Mouse (Mus musculus) kidney, adult 2 months (tissue): ENCODE results near the gene Omp. TPM values are rescaled to one million over a fixed set of nuclear protein-coding genes. Genes with fewer than 3 reads are reported as not detected.

Experiments
- DNase-seq: peaks from one replicate; pipeline ENCODE4 v3.0.0; 2021
- H3K27ac ChIP-seq: fragments of 200-500 bp; 2 replicates; pipeline ENCODE4 v1.5.1; 2012; ENCODE audit warnings: low read depth, low read length, control low read depth, inconsistent platforms; ENCODE audit not compliant: insufficient read depth
- H3K27me3 ChIP-seq: fragments of 200-500 bp; replicated peaks from 2 replicates; pipeline ENCODE4 v1.6.1; 2012; ENCODE audit warnings: mild to moderate bottlenecking, moderate library complexity, low read length, inconsistent platforms; ENCODE audit not compliant: control insufficient read depth, insufficient read depth
- H3K36me3 ChIP-seq: fragments of 200-500 bp; 2 replicates; pipeline ENCODE4 v1.6.1; 2012; ENCODE audit warnings: mild to moderate bottlenecking, moderate library complexity, low read length, inconsistent platforms; ENCODE audit not compliant: control insufficient read depth, insufficient read depth
- H3K4me1 ChIP-seq: fragments of 200-500 bp; 2 replicates; pipeline ENCODE4 v1.6.1; 2011; ENCODE audit warnings: low read length; ENCODE audit not compliant: control insufficient read depth, insufficient read depth
- H3K4me3 ChIP-seq: fragments of 200-500 bp; 2 replicates; pipeline ENCODE4 v1.5.1; 2011; ENCODE audit warnings: mild to moderate bottlenecking, low read depth, low read length, control low read depth; ENCODE audit not compliant: insufficient read depth
- CTCF ChIP-seq: fragments of 200-500 bp; conservative IDR thresholded peaks from 2 replicates; pipeline ENCODE4 v1.5.1; 2011; ENCODE audit warnings: low read depth, mild to moderate bottlenecking, control low read depth, low read length, moderate library complexity, mixed read lengths; ENCODE audit not compliant: insufficient read depth, insufficient read length
- POLR2A ChIP-seq: fragments of 200-500 bp; IDR thresholded peaks from one replicate; pipeline ENCODE4 v1.6.1; 2011; ENCODE audit warnings: low read depth, low read length, control low read depth
- WGBS: fragments of 180-500 bp; shearing (Covaris S2); methylation state at CpG from one replicate; pipeline ENCODE4 v1.1.7; 2018; 5-methylcytosine and 5-hydroxymethylcytosine counted together
- polyA plus RNA-seq: library from polyadenylated mRNA; depleted of rRNA; stranded (reverse); fragments of >200 nt; gene quantifications from 2 replicates; pipeline ENCODE4 v1.2.3, GENCODE M21; 2012

Omp gene
- polyA plus RNA-seq, 1 experiment = 1.3 TPM

DNA sequence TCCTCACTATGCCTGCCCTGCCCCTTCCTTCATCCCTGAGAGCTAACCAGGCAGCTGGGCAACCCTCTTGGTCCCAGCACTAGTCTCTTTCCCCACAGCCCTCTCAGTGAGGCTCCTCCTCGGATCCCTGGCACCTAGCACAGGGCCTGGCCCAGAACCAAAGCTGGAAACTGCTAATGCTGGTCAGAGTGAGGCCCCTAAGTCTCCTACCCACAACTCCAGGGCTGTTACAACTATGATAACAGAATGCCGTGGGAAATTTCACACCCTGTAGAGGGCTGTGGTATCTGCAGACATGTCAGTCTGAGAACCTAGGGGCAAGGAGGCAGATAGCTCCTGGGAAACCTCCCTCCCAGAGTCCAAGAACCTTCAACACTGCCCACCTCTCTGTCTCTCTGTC lies 4.7 kb downstream of the Omp start:
- TF ChIP-seq POLR2A = no peak
- TF ChIP-seq CTCF = no peak
- Histone ChIP-seq H3K27ac (no peak overlapping the region), H3K36me3 (no peaks in the 10 kb centered on the region), H3K4me1 (peaks cover 7% of the 10 kb centered on the region), H3K4me3 (no peak overlapping the region), H3K27me3 (no peaks in the 10 kb centered on the region)
- DNase-seq = no peak
- WGBS = 52% methylated on average over 2 of the region's 2 CpGs

DNA sequence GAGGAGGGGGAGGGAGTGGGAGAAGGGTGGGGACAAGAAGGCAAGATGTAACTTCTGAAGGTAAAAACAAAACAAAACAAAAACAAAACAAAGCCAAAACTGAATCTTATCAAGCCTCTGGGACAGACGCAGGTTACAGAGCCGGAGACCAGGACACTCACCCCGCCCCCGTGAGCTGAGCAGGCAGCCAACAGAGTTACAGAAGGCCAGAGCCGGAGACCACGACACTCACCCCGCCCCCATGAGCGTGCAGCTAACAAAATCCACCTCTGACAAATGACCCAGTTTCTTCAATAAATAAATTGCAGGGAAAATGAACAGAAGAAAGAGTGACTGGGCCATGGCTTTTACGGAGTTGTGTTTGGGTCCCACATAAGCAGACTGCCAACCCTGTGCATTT lies 6.1 kb downstream of the Omp start:
- H3K4me3 ChIP-seq = no peak overlapping the region
- no peaks in the 10 kb centered on the region for H3K27me3 ChIP-seq
- no peak for TF ChIP-seq POLR2A
- TF ChIP-seq CTCF = no peak
- H3K4me1 ChIP-seq = peaks cover 7% of the 10 kb centered on the region
- no peak for DNase-seq
- 54% methylated on average over 9 of the region's 9 CpGs for WGBS
- no peak overlapping the region for H3K27ac ChIP-seq
- H3K36me3 ChIP-seq = no peaks in the 10 kb centered on the region

DNA sequence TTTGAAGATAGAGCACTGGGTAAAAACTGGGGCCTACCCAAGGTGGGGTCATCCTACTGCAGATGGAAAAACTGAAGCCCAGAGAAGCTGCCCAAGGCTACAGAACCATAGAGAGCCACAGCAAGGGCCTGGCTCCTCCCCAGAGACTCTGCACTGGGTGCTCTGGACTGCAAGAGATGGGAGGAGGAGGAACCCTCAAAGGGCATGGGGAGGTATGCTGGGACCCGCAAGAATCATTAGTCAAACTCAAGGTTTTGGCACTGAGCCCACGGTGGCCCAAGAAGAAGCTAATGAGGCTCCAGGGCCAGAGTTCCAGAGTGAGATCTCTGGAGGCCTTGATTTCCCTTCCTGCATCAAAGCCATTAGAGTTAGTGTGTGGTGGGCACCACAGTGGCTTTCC lies 7.3 kb downstream of the Omp start:
- TF ChIP-seq POLR2A = no peak
- TF ChIP-seq CTCF = no peak
- H3K27ac ChIP-seq = no peak overlapping the region
- H3K27me3 ChIP-seq = no peaks in the 10 kb centered on the region
- no peaks in the 10 kb centered on the region for H3K36me3 ChIP-seq
- H3K4me1 ChIP-seq = peaks cover 7% of the 10 kb centered on the region
- 37% methylated on average over 2 of the region's 2 CpGs for WGBS
- no peak for DNase-seq
- no peak overlapping the region for H3K4me3 ChIP-seq

DNA sequence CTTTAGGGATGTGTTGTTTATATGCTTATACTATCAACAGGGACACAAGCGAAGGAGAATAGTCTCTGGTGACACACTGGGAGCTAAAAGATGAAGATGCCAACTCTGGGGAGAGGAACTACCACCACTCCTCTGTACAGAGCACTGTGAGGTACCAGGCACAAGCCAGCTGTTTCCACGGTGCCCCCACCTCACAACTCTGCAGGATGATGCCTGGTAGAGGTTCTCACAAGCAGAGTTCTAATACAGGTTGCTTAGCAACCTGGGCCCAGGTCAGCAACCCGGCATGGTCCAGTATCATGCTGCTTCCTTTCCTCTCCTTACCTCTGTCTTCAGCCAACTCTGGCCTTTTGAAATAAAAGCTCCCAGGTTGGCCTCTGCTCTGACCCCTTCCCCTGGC lies 7.7 kb downstream of the Omp start:
- Histone ChIP-seq H3K27me3 (no peaks in the 10 kb centered on the region), H3K36me3 (no peaks in the 10 kb centered on the region), H3K27ac (no peak overlapping the region), H3K4me3 (no peak overlapping the region), H3K4me1 (peaks cover 7% of the 10 kb centered on the region)
- TF ChIP-seq CTCF (no peak), POLR2A (no peak)
- DNase-seq = no peak
- 63% methylated on average over 3 of the region's 3 CpGs for WGBS

DNA sequence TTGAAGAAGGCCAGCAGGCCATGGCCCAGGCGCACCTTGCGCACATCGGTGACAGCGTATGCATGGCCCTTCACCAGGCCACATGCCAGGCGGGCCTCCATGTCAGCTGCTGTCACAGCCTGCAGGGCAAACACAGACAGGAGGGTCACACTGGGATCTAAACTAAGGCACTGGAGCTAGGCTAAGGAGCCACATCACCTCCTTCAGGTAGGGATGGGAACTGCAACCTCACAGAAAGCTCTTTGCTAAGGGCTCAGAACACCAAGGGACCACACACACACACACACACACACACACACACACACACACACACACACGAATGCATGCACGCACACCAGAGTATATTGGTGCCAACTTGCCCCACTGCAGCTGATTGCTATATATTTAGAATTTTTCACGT lies 13.6 kb downstream of the Omp start:
- 96% methylated on average over 8 of the region's 8 CpGs for whole genome bisulfite sequencing
- no peaks in the 10 kb centered on the region for H3K4me1 ChIP-seq
- no peak overlapping the region for H3K4me3 ChIP-seq
- H3K27me3 ChIP-seq = no peaks in the 10 kb centered on the region
- H3K36me3 ChIP-seq = no peaks in the 10 kb centered on the region
- no peak overlapping the region for H3K27ac ChIP-seq
- no peak for DNase-seq
- peak; percentile 31 for TF ChIP-seq CTCF
- TF ChIP-seq POLR2A = no peak

DNA sequence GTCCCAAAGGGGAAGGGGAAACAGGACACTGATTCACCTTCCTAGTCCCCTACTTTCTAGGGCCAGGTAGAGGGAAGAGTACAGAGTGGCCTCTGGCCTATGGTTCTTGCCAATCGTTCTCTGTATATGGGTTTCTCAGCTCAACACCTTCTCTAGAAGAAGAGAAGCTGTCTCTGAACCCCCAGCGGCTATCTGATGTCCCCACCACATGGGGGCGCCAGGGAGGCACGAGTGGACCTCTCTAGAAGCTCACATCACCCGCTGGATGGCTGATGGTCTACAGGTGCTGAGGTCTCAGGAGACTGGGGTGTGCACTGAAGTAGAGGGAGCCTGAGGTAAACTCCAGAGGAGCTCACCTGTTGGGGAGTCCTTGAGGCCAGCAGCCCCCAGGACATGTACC lies 19.8 kb downstream of the Omp start:
- Histone ChIP-seq H3K27ac (no peak overlapping the region), H3K4me3 (no peak overlapping the region), H3K4me1 (no peaks in the 10 kb centered on the region), H3K27me3 (no peaks in the 10 kb centered on the region), H3K36me3 (no peaks in the 10 kb centered on the region)
- peak; percentile 50 for DNase-seq
- TF ChIP-seq CTCF = peak; percentile 64
- TF ChIP-seq POLR2A = no peak
- WGBS = 38% methylated on average over 5 of the region's 5 CpGs

DNA sequence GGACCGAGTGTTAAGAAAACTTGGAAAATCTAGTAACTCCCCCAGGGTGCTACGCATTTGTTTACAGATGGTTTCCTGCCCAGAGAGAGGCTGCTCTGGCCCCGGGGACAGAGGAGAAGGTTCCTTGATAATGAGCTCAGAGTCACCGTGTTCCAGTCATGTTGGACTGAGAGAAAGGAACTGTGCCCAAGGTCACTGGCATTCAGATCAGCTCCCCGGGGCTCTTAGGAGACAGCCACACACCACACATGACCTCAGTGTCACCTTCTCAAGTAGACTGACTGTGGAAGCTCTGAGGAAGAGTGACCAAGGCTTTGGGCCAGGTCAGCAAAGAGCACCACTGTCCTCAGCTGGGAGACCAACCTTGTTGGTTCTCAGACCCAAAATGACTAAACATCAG lies 20.6 kb downstream of the Omp start:
- no peak for DNase-seq
- no peak overlapping the region for H3K4me3 ChIP-seq
- H3K4me1 ChIP-seq = no peaks in the 10 kb centered on the region
- no peaks in the 10 kb centered on the region for H3K36me3 ChIP-seq
- H3K27ac ChIP-seq = no peak overlapping the region
- no peaks in the 10 kb centered on the region for H3K27me3 ChIP-seq
- TF ChIP-seq POLR2A = no peak
- WGBS = 36% methylated on average over 5 of the region's 5 CpGs

DNA sequence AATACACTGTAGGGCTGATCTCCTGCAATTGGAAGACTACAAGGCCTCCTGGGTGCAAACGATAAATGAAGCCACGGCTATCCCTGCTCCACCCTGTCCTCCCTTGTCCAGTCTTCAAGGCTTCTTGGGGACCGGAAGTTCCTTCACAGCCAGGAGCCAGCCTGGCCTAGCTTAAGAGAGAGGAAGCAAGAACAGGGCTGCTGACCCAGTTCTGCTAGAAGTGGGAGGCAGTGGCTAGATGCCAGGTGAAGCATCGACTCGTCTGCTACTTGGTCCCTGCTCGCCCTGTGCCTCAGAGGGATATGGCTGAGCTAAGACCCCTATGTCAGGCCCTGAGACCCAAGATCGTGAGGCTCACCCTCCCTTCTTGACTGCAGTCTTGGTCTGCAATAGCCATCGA lies 23.6 kb downstream of the Omp start:
- TF ChIP-seq POLR2A (no peak), CTCF (no peak)
- Histone ChIP-seq H3K27me3 (no peaks in the 10 kb centered on the region), H3K27ac (no peak overlapping the region), H3K4me3 (no peak overlapping the region), H3K36me3 (no peaks in the 10 kb centered on the region), H3K4me1 (peaks cover 12% of the 10 kb centered on the region; the same call in 1 of the 2 replicates)
- 76% methylated on average over 8 of the region's 8 CpGs for WGBS
- DNase-seq = no peak
